Mouse (Mus musculus): ENCODE data around the gene Cul9.
"Not testable (repeated sequence)": the region's sequence is repeated elsewhere in the genome, so short reads cannot be mapped to it uniquely, and the experiment has no call there.

Gene Cul9

DNA sequence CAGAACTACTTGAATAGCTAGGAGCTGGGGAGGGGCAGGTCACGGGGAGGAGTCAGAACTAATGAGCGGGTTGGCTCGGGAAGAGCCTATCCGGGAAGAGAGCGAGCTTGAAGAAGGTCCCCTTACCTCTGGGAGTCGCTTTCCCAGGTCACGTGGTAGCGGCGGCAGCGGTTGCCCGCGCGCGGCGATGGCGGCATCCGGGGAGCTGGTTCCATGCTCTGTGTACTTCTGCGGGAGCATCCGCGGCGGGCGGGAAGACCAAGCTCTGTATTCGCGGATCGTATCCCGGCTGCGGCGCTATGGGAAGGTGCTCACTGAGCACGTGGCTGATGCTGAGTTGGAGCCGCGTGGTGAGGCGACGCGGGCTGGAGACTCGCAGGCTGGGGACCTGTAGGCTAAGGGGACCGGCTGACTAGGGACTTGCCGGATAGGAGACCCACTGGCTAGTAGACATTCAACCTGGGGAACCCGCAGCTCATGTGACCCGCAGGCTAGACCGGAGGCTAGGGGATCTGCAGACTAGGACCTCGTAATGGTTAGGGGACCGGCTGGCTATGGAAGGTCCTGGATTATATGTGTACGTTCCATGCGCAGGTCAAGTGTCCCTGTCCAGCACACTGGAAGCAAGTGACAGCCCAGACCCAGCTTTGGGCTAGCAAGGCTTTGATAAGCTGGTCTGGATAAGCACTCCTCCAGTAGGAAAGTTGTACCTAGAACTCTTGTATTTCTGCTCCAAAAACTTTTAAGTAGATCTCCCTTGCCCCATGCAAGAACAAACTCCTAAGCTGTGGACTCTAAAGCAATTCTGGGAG lies 49.4 kb downstream of the Cul9 start, which contains the start of gene Dnph1:
Gene Dnph1 (plus strand): TSS at position 89 of the 812 bp plus-strand sequence.
- peak; percentile 64 for DNase-seq

DNA sequence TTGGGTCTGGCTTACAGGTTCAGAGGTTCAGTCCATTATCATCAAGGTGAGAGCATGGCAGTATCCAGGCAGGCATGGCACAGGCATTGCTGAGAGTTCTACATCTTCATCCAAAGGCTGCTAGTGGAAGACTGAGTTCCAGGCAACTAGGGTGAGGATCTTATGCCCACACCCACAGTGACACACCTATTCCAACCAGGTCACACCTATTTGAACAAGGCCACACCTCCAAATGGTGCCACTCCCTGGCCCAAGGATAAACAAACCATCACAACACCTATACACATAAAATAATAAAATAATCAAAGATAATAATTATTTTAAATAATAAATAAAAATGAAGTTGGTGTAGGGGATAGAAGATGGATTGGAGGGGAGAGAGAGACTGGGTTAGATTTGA lies 50.1 kb downstream of the Cul9 start:
- not testable (repeated sequence) for DNase-seq

DNA sequence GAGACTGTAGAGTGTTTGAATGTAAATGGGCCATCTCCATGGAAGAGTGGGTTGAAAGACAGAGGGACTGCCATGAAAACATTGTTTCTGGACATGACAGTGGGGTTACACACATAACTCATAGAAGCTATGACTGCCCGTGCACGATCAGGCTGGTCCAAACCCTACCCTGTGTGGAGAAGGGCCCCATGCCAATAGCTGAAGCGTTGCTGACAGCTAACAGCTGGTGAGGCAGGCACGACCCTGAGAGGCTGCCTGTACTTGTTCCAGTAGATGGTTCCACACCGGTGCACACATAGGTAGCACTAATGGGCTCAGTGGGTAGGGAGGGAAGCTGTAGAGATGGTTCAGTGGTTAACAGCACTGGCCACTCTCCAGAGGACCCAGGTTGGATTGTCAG lies 50.7 kb downstream of the Cul9 start:
- DNase-seq = no peak

GRCm38 (mm10) chr17:46487431-46487830 lies 58.8 kb downstream of the Cul9 start, which contains the start of gene Ttbk1:
Gene Ttbk1, minus strand, starts transcription at chr17:46487675.
- peak; percentile 74 for DNase-seq

DNA sequence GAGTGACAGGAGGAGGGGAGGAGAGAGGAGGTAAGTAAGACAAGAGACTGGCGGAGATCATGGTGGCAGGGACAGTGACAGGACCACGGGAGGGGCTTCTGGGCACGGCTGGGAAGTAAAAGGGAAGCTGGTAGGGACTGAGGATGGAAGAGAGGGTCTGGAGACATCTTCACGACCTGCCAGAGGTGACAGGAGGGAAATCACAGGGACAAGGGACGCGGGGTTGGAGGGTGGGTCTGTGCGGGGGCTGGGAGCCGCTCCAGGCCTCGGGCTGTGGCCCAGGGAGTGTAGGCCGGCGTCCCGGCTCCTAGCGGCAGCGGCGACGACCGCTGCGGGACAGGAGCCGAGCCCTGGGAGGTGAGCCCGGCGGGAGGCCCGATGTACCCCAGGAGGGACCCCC lies 59.2 kb downstream of the Cul9 start:
- no peak for DNase-seq

GRCm38 (mm10) chr17:46484461-46484875 lies 61.7 kb downstream of the Cul9 start:
- peak; percentile 55 for DNase-seq

DNA sequence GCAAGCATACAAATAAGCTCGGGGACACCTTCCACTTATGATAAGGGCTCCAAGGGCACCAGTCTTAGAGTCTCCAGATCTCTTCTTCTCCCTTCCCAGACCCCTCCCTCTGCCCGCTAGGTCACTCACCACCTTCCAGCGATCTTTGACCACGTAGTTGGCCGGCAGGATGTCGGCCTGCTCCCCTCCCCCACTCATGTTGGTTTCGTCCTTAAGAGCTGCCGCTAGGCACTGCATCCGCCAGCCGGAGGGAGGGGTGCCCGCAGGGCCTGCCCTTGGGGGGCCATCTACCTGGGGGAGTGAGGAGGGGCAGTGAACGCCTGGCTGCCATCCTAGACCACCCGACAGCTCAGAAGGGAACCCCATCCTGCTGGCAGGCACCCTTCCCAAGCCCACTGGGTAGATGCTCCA lies 62.2 kb downstream of the Cul9 start:
- peak; percentile 55 for DNase-seq

- peak; percentile 73 for DNase-seq
Observed at GRCm38 (mm10) chr17:46483561-46484001, 62.6 kb downstream of the Cul9 start.

DNA sequence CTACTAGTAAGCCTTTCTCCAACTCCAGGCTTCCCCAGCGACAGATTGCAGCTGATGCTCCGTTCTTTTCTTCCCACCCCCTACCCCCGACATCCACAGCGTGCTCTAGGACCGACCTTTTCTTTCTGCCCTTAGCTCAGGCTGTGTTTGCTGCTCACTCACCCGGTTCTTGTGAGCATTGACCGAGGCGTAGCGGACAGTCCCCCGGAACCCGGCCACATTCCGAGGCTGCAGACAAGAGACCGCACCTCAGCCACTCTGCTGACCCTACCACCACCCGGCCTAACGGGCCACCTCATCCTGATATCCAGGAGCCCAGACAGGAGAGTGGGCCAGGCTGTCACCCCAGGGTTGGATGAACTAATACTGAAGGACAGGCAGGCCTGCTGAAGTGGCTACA lies 68.9 kb downstream of the Cul9 start:
- DNase-seq = no peak

- DNase-seq = no peak
Observed at GRCm38 (mm10) chr17:46476601-46477000, 69.6 kb downstream of the Cul9 start.

DNA sequence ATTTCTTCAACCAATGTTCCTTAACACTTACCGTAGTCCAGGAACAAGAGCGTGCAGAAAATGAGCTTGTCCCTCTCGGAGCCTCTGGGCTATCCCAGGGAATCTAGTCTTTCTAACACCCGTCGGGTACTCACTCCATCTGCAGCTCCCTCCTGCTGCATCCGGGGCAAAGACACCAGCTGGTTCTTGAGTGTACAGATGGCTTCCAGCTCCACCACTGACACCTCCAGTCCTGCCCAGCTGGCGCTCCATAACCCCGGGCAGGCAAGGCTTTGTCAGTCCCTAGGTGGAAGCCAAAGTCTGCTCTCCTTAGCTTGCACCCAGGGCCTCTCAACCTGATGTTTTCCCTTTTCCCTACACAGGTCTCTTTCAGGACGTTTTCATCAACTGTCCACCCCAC lies 78.4 kb downstream of the Cul9 start:
- DNase-seq = peak; percentile 60

DNA sequence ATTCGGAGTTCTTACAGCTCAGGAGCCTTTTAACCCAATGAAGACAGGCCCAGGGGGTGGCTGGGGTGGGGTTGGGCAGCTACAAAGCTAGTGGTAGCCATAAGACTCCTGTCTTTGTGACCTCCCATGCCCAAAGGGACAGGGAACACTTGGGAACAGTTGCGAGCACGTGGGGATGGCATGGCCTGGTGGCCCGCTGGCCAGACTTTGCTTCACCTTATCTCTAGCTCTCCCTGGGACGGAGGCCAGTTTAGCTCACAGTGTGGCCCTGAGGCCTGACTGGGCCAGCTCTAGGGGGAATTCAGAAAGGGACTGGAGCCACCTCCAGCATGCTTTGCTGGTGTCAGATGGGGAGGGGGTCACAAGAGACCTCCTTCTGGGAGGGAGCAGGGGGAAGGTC lies 84.0 kb downstream of the Cul9 start:
- DNase-seq = no peak

DNA sequence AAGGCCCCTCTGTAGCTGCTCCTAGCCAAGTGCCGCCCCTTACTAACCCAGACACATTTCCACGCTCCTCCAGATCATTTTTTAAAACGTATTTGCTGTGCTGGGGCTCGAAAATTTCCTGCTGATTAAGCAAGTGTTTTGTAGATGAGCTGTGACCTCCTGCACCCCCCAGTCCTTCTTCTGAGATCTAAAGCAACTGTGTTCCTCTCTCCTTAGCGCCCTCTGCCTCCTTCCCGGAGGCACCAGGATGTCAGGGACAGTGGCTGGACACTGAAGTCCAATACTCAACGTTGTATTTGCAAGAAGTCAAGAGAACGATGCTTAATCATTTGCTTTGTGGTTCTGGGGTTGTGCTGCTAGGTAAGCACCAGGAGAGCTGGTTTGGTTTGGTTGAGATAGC lies 84.8 kb downstream of the Cul9 start:
- no peak for DNase-seq

DNA sequence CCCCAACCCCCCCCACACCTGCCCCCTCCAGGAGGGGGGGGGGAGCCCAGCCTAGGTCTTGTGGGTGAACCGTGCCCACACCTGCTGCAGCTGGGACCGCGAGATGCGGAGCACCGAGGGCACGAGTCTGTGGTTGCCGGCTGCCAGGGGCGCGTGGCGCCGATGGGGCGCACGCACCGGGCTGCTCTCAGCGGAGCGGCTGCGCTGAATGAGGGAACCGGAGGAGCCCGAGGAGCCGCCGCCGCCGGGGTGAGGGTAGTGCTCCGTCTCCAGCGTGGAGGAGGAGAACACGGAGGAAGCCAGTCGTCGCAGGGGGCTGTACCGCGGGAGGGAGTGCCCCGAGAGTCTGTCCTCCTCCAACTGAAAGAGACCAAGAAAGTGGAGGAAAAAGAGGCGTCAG lies 85.5 kb downstream of the Cul9 start:
- DNase-seq = no peak

- no peak for DNase-seq
Observed at GRCm38 (mm10) chr17:46458439-46458838, 87.7 kb downstream of the Cul9 start.

DNA sequence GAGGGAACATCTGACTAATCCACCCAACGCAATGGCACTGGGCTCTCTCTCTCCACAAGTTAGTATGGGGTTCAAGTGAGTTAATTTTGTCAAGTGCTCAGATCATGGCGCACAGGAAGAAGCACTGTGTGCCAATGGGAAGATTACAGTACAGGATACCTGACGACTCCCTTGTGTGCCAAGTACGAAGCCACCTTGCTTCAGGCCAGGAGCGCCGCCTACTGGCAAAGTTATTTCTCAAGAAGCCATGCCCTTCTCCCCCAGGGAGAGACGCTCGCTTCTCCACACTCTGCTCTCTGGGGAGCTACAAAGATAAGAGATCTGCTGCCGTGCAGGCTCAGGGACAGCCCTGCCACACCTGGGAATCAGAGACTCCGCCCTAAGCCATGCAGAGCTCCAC lies 88.4 kb downstream of the Cul9 start:
- no peak for DNase-seq

GRCm38 (mm10) chr17:46455110-46455691 lies 91.0 kb downstream of the Cul9 start:
- no peak for DNase-seq

- no peak for DNase-seq
Observed at GRCm38 (mm10) chr17:46454539-46454938, 91.6 kb downstream of the Cul9 start.

DNA sequence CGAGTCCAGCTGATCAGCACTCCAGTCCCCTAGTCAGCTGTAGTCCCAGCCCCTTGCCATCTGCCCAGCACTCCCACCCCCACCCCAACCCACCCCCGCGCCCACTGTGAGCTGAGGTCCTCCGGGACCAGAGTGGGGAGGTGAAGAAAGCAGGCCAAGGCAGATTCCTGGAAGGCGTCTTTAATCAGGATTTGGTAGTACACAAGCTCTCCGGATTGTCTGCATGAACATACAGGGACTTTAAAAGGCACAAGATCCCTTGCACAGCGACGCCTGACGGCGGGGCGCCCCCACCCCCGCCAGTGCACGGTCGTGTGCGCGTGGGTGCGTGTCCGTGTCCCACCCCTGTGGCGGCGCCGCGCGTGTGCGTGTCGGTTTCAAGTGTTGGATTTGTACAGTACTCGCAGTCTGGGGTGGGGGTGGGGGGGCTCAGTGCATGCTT lies 92.2 kb downstream of the Cul9 start:
- DNase-seq = no peak

DNA sequence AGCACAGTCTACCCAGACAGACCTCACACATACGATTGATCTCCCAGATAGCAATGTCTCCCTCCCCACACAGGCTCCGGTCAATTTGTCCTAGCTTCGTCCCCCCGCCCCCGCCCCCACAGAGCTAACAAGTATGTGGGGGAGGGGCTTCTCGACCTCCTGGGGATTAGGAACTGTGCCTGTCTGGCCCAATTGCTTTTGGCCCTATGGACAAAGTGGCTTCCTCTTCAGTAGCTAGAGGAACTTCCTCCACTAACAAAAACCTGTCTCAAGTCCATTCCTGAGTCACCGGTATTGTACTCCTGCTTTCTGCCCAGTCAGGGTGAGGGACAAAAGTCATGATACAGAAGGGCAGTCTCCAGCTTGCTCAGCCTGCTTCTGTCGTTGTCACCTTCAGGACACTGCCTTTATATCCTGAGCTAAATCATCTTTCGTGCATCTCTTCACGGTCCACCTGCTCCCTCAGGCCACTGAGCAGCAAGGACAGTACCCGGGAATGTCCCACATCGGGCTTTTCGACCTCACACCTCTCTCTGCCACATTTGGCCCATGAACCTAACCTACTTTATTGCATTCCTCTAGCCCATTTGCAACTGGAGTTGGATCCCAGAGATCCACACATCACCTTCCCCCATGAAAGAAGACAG lies 92.8 kb downstream of the Cul9 start:
- no peak for DNase-seq

GRCm38 (mm10) chr17:46452683-46453082 lies 93.5 kb downstream of the Cul9 start:
- DNase-seq = no peak

Data from cerebellum, adult 8-10 months (tissue).